Mouse (Mus musculus) lung, postnatal 0 days (tissue): ENCODE data around the gene Clic3.

ENCODE experiments used
- CTCF ChIP-seq: IDR thresholded peaks from 2 replicates; pipeline ENCODE4 v1.5.1; 2016; ENCODE audit warnings: antibody characterized with exemption, mild to moderate bottlenecking
- EP300 ChIP-seq: IDR thresholded peaks from 2 replicates; pipeline ENCODE4 v1.6.1; 2016; ENCODE audit warnings: antibody characterized with exemption, mild to moderate bottlenecking, control low read depth

- TF ChIP-seq EP300, result no peak
- TF ChIP-seq CTCF, result no peak
Observed at GRCm38 (mm10) chr2:25433101-25433500, 23.5 kb upstream of the Clic3 start.
